Mouse (Mus musculus): ENCODE data around the gene Ddx49. TPM values are rescaled to one million over a fixed set of nuclear protein-coding genes. Genes with fewer than 3 reads are reported as not detected.

Gene Ddx49
- polyA plus RNA-seq, 1 experiment from 2014 or later = 41.0 TPM

- DNase-seq (ENCODE audit: low spot score) (no peak), ATAC-seq (replicated peaks; ENCODE audit: low FRiP score, low read depth) (no peak)
- no peak overlapping the region for H3K27ac ChIP-seq
- H3K27me3 ChIP-seq (ENCODE audit: insufficient read depth, low read length) = no peaks in the 10 kb centered on the region
- no peak for TF ChIP-seq CTCF (IDR thresholded peaks at IDR 0.05; ENCODE audit: low read depth)
- peak overlapping the region; percentile 86 for H3K4me2 ChIP-seq (ENCODE audit: low read length)
- H3K9me3 ChIP-seq (replicated peaks; ENCODE audit: low read length) = no peaks in the 10 kb centered on the region
- WGBS = 49% methylated on average over 5 of the region's 5 CpGs
- H3K4me1 ChIP-seq (replicated peaks; ENCODE audit: insufficient read depth, low read length) = peaks cover 9% of the 10 kb centered on the region
- no peak overlapping the region for H3K4me3 ChIP-seq (replicated peaks; ENCODE audit: low read depth, low read length)
- H3K9ac ChIP-seq (ENCODE audit: low read depth, low read length) = 0 out of 2 replicates have a peak overlapping the region, but pooled peaks have one; percentile 4
- H3K36me3 ChIP-seq (ENCODE audit: insufficient read depth, low read length) = peaks cover 24% of the 10 kb centered on the region
Measured at GRCm38 (mm10) chr8:70284421-70284820, 17.9 kb downstream of the Ddx49 start.

- H3K27me3 ChIP-seq (ENCODE audit: insufficient read depth, low read length) = no peaks in the 10 kb centered on the region
- peak overlapping the region; percentile 86 for H3K4me2 ChIP-seq (ENCODE audit: low read length)
- DNase-seq (ENCODE audit: low spot score) (no peak), ATAC-seq (replicated peaks; ENCODE audit: low FRiP score, low read depth) (peak; percentile 49)
- TF ChIP-seq CTCF (IDR thresholded peaks at IDR 0.05; ENCODE audit: low read depth) = no peak
- peaks cover 9% of the 10 kb centered on the region for H3K4me1 ChIP-seq (replicated peaks; ENCODE audit: insufficient read depth, low read length)
- peak overlapping the region; percentile 87 for H3K4me3 ChIP-seq (replicated peaks; ENCODE audit: low read depth, low read length)
- 2% methylated on average over 51 of the region's 55 CpGs for WGBS
- H3K36me3 ChIP-seq (ENCODE audit: insufficient read depth, low read length) = peaks cover 21% of the 10 kb centered on the region
- no peaks in the 10 kb centered on the region for H3K9me3 ChIP-seq (replicated peaks; ENCODE audit: low read length)
- peak overlapping the region; percentile 86 for H3K27ac ChIP-seq
- H3K9ac ChIP-seq (ENCODE audit: low read depth, low read length) = peak overlapping the region; percentile 91
Measured at GRCm38 (mm10) chr8:70283136-70284077, 18.9 kb downstream of the Ddx49 start.

- WGBS = under 1% methylated on average over 36 of the region's 36 CpGs
- Histone ChIP-seq H3K4me3 (replicated peaks; ENCODE audit: low read depth, low read length) (peak within 1 kb of the TSS; percentile 87), H3K27ac (peak within 1 kb of the TSS; percentile 86), H3K4me2 (ENCODE audit: low read length) (peak within 1 kb of the TSS; percentile 86), H3K4me1 (replicated peaks; ENCODE audit: insufficient read depth, low read length) (peaks cover 9% of the 10 kb centered on the region), H3K36me3 (ENCODE audit: insufficient read depth, low read length) (peaks cover 21% of the 10 kb centered on the region), H3K9me3 (replicated peaks; ENCODE audit: low read length) (no peaks in the 10 kb centered on the region), H3K9ac (ENCODE audit: low read depth, low read length) (peak within 1 kb of the TSS; percentile 91), H3K27me3 (ENCODE audit: insufficient read depth, low read length) (no peaks in the 10 kb centered on the region)
- peak; percentile 96 for DNase-seq (ENCODE audit: low spot score)
- TF ChIP-seq CTCF (IDR thresholded peaks at IDR 0.05; ENCODE audit: low read depth) = peak; percentile 91
- ATAC-seq (replicated peaks; ENCODE audit: low FRiP score, low read depth) = peak; percentile 89
Measured at GRCm38 (mm10) chr8:70282603-70283135, 19.6 kb downstream of the Ddx49 start, which contains the start of gene Homer3. Homer3 (plus strand) TSS chr8:70282827.

GRCm38 (mm10) chr8:70281001-70281400, 21.3 kb downstream of the Ddx49 start:
- no peaks in the 10 kb centered on the region for H3K27me3 ChIP-seq (ENCODE audit: insufficient read depth, low read length)
- H3K4me3 ChIP-seq (replicated peaks; ENCODE audit: low read depth, low read length) = no peak overlapping the region
- no peak for ATAC-seq (replicated peaks; ENCODE audit: low FRiP score, low read depth)
- no peak for TF ChIP-seq CTCF (IDR thresholded peaks at IDR 0.05; ENCODE audit: low read depth)
- no peak for DNase-seq (ENCODE audit: low spot score)
- WGBS = 37% methylated on average over 3 of the region's 3 CpGs
- H3K27ac ChIP-seq = peak overlapping the region; percentile 42; the same call in 1 of the 2 replicates
- H3K4me2 ChIP-seq (ENCODE audit: low read length) = no peak overlapping the region
- no peak overlapping the region for H3K9ac ChIP-seq (ENCODE audit: low read depth, low read length)
- peaks cover 7% of the 10 kb centered on the region; the same call in 1 of the 2 replicates for H3K36me3 ChIP-seq (ENCODE audit: insufficient read depth, low read length)
- no peaks in the 10 kb centered on the region for H3K9me3 ChIP-seq (replicated peaks; ENCODE audit: low read length)
- H3K4me1 ChIP-seq (replicated peaks; ENCODE audit: insufficient read depth, low read length) = peaks cover 9% of the 10 kb centered on the region

GRCm38 (mm10) chr8:70279266-70279665, 23.0 kb downstream of the Ddx49 start:
- no peak overlapping the region for H3K4me3 ChIP-seq (replicated peaks; ENCODE audit: low read depth, low read length)
- H3K4me1 ChIP-seq (replicated peaks; ENCODE audit: insufficient read depth, low read length) = peaks cover 9% of the 10 kb centered on the region
- ATAC-seq (replicated peaks; ENCODE audit: low FRiP score, low read depth) (no peak), DNase-seq (ENCODE audit: low spot score) (no peak)
- H3K36me3 ChIP-seq (ENCODE audit: insufficient read depth, low read length) = no peaks in the 10 kb centered on the region
- H3K27me3 ChIP-seq (ENCODE audit: insufficient read depth, low read length) = no peaks in the 10 kb centered on the region
- H3K9ac ChIP-seq (ENCODE audit: low read depth, low read length) = no peak overlapping the region
- no peak overlapping the region for H3K4me2 ChIP-seq (ENCODE audit: low read length)
- no peak for TF ChIP-seq CTCF (IDR thresholded peaks at IDR 0.05; ENCODE audit: low read depth)
- 58% methylated on average over 8 of the region's 8 CpGs for WGBS
- 0 out of 2 replicates have a peak overlapping the region, but pooled peaks have one; percentile 25 for H3K27ac ChIP-seq
- H3K9me3 ChIP-seq (replicated peaks; ENCODE audit: low read length) = no peaks in the 10 kb centered on the region

- WGBS = 48% methylated on average over 15 of the region's 15 CpGs
- H3K9ac ChIP-seq (ENCODE audit: low read depth, low read length) = 0 out of 2 replicates have a peak overlapping the region, but pooled peaks have one; percentile 3
- H3K4me2 ChIP-seq (ENCODE audit: low read length) = no peak overlapping the region
- no peaks in the 10 kb centered on the region for H3K36me3 ChIP-seq (ENCODE audit: insufficient read depth, low read length)
- H3K4me1 ChIP-seq (replicated peaks; ENCODE audit: insufficient read depth, low read length) = peaks cover 5% of the 10 kb centered on the region
- no peak overlapping the region for H3K4me3 ChIP-seq (replicated peaks; ENCODE audit: low read depth, low read length)
- no peak for DNase-seq (ENCODE audit: low spot score)
- no peak for ATAC-seq (replicated peaks; ENCODE audit: low FRiP score, low read depth)
- no peak for TF ChIP-seq CTCF (IDR thresholded peaks at IDR 0.05; ENCODE audit: low read depth)
- no peaks in the 10 kb centered on the region for H3K27me3 ChIP-seq (ENCODE audit: insufficient read depth, low read length)
- H3K9me3 ChIP-seq (replicated peaks; ENCODE audit: low read length) = no peaks in the 10 kb centered on the region
- H3K27ac ChIP-seq = no peak overlapping the region
Measured at GRCm38 (mm10) chr8:70278175-70278574, 24.1 kb downstream of the Ddx49 start.

Data from kidney, postnatal 0 days (tissue).